Mouse (Mus musculus): ENCODE results near the gene Sycp2.

DNA sequence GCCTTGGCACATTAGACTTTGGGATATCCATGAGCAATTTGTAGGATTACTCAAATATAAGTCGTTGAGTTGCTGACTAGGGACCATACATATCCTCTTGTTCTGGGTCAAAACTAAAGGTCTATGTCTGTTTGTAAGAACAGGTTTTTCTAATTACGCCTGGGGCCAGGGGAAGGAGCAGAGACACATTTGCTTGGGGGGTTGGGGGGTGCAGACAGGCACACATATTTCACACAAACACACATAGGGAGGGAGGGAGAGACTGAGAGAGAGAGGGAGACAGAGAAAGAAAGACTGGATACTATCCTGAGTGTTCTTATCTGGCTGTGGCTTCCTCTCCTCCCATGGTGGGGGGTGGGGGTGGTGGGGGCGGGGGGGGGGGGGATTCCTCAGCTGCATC lies 14.7 kb upstream of the Sycp2 start:
- TF ChIP-seq CTCF (IDR thresholded peaks at IDR 0.05; ENCODE audit: low read depth, low read length) (no peak), POLR2A (IDR thresholded peaks at IDR 0.05; ENCODE audit: borderline replicate concordance, low read depth, low read length) (no peak)

Measured in bone marrow macrophage, adult 2 months (primary cell).